ENCODE assay signal across 24 mouse cellular contexts in genomic region chr13:60369216-60369615, GRCm38 (mm10).
DNase-seq lines count a peak whose midpoint lies in the region; ATAC-seq lines count a peak whose summit lies in the region.
"Had no signal": no experiment of that assay in that cellular context is flagged by ENCODE, and none has a peak within 500 bp of the region (broad histone marks: within the 10 kb centered on the region; RNA-seq: fewer than 3 reads in every experiment).

No protein-coding gene starts in this region.

- no peaks in the 10 kb centered on the region for H3K27me3 ChIP-seq in forebrain, embryonic 14.5 days (replicated peaks; ENCODE audit: control insufficient read depth, insufficient read depth, low read length)
- no peaks in the 10 kb centered on the region for H3K27me3 ChIP-seq in forebrain, embryonic 10.5 days (ENCODE audit: poor library complexity, severe bottlenecking)
- H3K27me3 ChIP-seq in limb, embryonic 13.5 days = no peaks in the 10 kb centered on the region
- H3K27me3 ChIP-seq: forebrain, embryonic 12.5 days; heart, embryonic 12.5 days; hindbrain, embryonic 12.5 days; liver, embryonic 15.5 days; midbrain, embryonic 15.5 days; neural tube, embryonic 13.5 days had no signal

- ATAC-seq in forebrain, embryonic 14.5 days = no peak
- no peak for ATAC-seq in limb, embryonic 13.5 days (ENCODE audit: low FRiP score, low read depth)
- ATAC-seq: inflammation-experienced regulatory T-cells, adult 6 months; midbrain, embryonic 15.5 days had no signal

- no peak overlapping the region for H3K9ac ChIP-seq in forebrain, embryonic 14.5 days (ENCODE audit: low read length)
- no peak overlapping the region for H3K9ac ChIP-seq in limb, embryonic 13.5 days
- H3K9ac ChIP-seq: forebrain, embryonic 12.5 days; heart, embryonic 12.5 days; hindbrain, embryonic 12.5 days; liver, embryonic 15.5 days; midbrain, embryonic 15.5 days; neural tube, embryonic 13.5 days had no signal

- H3K36me3 ChIP-seq in forebrain, embryonic 14.5 days (ENCODE audit: control insufficient read depth, insufficient read depth, low read length) = no peaks in the 10 kb centered on the region
- H3K36me3 ChIP-seq in forebrain, embryonic 10.5 days (replicated peaks) = no peaks in the 10 kb centered on the region
- no peaks in the 10 kb centered on the region for H3K36me3 ChIP-seq in limb, embryonic 13.5 days
- H3K36me3 ChIP-seq: forebrain, embryonic 12.5 days; heart, embryonic 12.5 days; hindbrain, embryonic 12.5 days; liver, embryonic 15.5 days; midbrain, embryonic 15.5 days; neural tube, embryonic 13.5 days had no signal

- no peaks in the 10 kb centered on the region for H3K9me3 ChIP-seq in forebrain, embryonic 14.5 days (replicated peaks; ENCODE audit: control insufficient read depth, low read length)
- no peaks in the 10 kb centered on the region for H3K9me3 ChIP-seq in forebrain, embryonic 10.5 days
- no peaks in the 10 kb centered on the region for H3K9me3 ChIP-seq in limb, embryonic 13.5 days
- H3K9me3 ChIP-seq: forebrain, embryonic 12.5 days; heart, embryonic 12.5 days; hindbrain, embryonic 12.5 days; liver, embryonic 15.5 days; midbrain, embryonic 15.5 days; neural tube, embryonic 13.5 days had no signal

- DNase-seq in forebrain, embryonic 14.5 days (ENCODE audit: low spot score) = peak; percentile 28
- DNase-seq in forebrain, embryonic 10.5 days (ENCODE audit: extremely low spot score, low spot score) = no peak
- DNase-seq in 3134 (ENCODE audit: extremely low read depth, insufficient read length, low spot score) = peak; percentile 9
- DNase-seq in NIH3T3 (ENCODE audit: low read depth) = peak; percentile 90
- DNase-seq in kidney, postnatal 25 days = no peak
- DNase-seq in kidney, postnatal 36 days = no peak
- DNase-seq: adrenal gland, postnatal 14 days; cerebellum, postnatal 25 days; embryo, embryonic 11 days; heart, postnatal 14 days; kidney, adult 18-20 months; retina, postnatal 1 day; right cerebral cortex, postnatal 25 days; spleen, adult 18-20 months had no signal

- no peak overlapping the region for H3K27ac ChIP-seq in forebrain, embryonic 14.5 days (ENCODE audit: low read depth, low read length)
- H3K27ac ChIP-seq in forebrain, embryonic 10.5 days = no peak overlapping the region
- H3K27ac ChIP-seq in limb, embryonic 13.5 days = peak overlapping the region; percentile 23
- H3K27ac ChIP-seq: forebrain, embryonic 12.5 days; hindbrain, embryonic 12.5 days; liver, embryonic 15.5 days; macrophage; midbrain, embryonic 15.5 days; neural tube, embryonic 13.5 days had no signal

- H3K4me3 ChIP-seq in forebrain, embryonic 14.5 days (ENCODE audit: low read depth, low read length) = no peak overlapping the region
- no peak overlapping the region for H3K4me3 ChIP-seq in forebrain, embryonic 10.5 days
- H3K4me3 ChIP-seq in limb, embryonic 13.5 days = no peak overlapping the region
- H3K4me3 ChIP-seq: forebrain, embryonic 12.5 days; heart, embryonic 12.5 days; hindbrain, embryonic 12.5 days; liver, embryonic 15.5 days; midbrain, embryonic 15.5 days; myocyte; neural tube, embryonic 13.5 days had no signal

- H3K4me1 ChIP-seq in forebrain, embryonic 14.5 days (ENCODE audit: control insufficient read depth, insufficient read depth, low read length) = no peaks in the 10 kb centered on the region
- H3K4me1 ChIP-seq in forebrain, embryonic 10.5 days = peaks cover 16% of the 10 kb centered on the region
- H3K4me1 ChIP-seq in limb, embryonic 13.5 days = peaks cover 67% of the 10 kb centered on the region
- H3K4me1 ChIP-seq: forebrain, embryonic 12.5 days; hindbrain, embryonic 12.5 days; liver, embryonic 15.5 days; midbrain, embryonic 15.5 days had no signal

- 70% methylated on average over 4 of the region's 4 CpGs for WGBS in forebrain, embryonic 14.5 days
- 90% methylated on average over 4 of the region's 4 CpGs for WGBS in forebrain, embryonic 10.5 days
- 40% methylated on average over 4 of the region's 4 CpGs for WGBS in limb, embryonic 13.5 days

- no peak overlapping the region for H3K4me2 ChIP-seq in forebrain, embryonic 14.5 days (ENCODE audit: low read length)
- no peak overlapping the region for H3K4me2 ChIP-seq in limb, embryonic 13.5 days (replicated peaks)
- H3K4me2 ChIP-seq: forebrain, embryonic 12.5 days; heart, embryonic 12.5 days; hindbrain, embryonic 12.5 days; liver, embryonic 15.5 days; midbrain, embryonic 15.5 days; neural tube, embryonic 13.5 days had no signal

Comparison
In these comparisons a context has a peak if more than half of its experiments do, and no peak if none do; other contexts are left out.
1. DNase-seq: peak in forebrain, embryonic 14.5 days (single experiment), 3134 (single experiment) and NIH3T3 (single experiment); none in forebrain, embryonic 10.5 days (single experiment), kidney, postnatal 25 days (0 of 2) and kidney, postnatal 36 days (0 of 2).